Mouse (Mus musculus): ENCODE measurements around the gene Ankrd34c.

The Ankrd34c gene

DNA sequence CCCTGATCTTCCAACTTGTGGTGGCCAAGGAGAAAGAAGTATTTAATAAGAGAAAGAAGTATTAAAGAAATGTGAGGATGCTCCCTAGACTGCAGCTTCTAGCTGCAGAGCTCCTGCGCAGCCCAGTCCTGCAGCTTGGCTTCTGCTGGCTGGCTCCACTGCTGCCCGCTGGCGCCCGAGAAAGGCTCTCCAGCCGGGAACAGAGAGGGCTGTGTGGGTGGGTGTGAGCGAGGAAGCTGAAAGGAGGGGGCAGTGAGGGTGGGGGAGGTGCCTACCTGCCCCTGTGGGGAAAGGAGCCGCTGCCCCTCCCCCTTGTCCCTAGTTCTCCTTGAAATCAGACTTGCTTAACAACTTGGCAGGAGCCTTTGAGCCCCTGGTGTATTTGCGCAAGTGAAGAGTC lies at the start of gene Ankrd34c:
TSS of gene Ankrd34c (minus strand) at position 181 of the 400 bp plus-strand sequence.
- no peak for DNase-seq

DNA sequence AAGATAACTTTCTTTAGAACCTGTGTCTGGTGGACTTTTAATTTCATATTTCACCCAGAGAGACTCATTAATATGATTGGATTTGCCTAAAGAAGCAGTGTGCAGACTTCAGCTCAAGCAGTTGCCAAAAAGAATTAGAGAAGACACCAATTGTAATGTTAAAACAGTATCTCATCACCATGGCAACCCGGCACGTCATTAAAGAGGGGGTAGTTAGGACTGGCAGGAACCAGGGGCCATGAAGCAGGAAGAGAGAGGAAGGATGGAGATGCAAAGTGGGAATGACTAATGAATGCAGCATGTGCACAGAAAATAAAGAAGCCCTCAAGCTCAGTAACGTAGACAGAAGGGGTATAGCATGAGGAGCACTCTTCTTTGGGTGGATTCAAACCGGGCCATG lies 49.3 kb upstream of the Ankrd34c start:
- no peak for DNase-seq

DNA sequence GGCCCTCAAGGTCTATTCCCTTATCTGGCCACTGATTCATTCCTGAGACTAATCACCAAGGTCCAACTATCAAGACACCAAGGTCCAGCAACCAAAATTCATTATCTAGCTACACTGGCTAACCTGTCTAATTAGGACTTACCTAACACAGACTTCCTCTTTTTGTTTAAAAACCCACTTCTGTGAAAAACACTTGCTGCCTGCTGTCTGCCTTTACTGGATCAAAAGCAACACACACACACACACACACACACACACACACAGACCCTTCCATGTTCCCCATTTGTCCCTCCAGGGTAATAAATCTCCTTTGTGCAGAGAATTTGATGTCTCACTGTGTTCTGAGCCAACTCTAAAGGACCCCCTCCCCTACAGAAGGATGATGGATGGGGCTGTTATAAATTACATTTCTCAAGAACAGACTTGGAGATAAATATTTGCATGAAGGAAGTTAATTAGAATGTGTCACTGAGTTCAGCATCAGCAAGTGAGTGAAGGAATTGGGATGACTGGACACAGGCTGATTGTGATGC lies 43.2 kb upstream of the Ankrd34c start:
- no peak for DNase-seq

DNA sequence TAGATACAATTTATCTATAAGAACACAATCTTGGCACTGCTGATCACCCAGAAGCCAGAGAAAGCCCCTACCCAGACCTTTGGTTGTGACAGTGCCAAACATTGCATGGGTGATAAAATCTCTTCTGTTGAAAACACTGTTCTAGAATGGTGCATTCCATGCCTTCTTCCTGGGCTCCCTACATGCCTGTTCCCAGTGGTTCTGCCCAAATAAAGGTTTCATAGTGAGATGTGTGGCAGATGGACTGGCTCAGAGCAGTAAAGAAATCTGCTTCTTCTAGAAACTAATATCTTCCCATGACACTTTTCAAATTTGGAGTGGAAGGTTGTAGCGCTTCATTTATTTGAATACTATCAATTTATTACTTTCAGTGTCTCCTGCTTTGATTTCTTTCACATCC lies 41.0 kb upstream of the Ankrd34c start:
- no peak for DNase-seq

DNA sequence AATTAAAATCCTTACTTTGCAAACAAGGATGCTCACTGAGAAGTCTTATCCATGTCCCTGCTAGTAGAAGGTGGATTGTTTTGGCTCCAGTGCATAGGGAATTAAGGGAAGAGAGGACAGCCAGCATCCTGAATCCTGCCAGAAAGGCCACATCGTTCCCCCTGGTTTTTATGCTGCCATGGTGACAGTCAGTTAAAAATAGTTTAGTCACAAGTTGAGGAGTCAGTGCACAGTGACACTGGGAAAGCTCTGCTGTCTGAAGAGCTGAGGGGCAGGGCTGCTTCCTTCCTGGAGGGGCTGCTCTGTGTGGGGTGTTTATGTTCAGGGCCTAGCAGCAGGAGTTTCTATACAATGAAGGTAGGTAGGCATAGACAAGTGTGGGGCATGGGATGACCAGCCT lies 32.9 kb upstream of the Ankrd34c start:
- DNase-seq = no peak

DNA sequence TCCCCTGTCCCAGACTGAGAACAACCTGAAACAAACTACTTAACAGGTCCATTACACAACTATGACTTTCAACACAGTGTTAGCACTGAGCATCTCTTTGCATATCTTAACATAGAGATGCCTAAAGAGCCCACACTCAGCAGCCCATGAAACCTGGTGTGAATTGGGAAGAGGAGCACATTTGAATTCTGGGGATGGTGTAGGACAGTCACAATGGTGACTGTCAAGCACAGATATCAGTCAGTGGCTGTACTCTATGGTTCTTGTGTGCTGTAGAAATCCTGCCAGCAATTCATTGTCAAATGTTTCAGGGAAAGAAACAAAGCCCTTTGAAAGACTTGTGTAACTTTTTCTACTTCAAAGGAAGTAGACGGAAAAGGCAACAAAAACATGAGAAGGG lies 23.7 kb upstream of the Ankrd34c start:
- DNase-seq = no peak

DNA sequence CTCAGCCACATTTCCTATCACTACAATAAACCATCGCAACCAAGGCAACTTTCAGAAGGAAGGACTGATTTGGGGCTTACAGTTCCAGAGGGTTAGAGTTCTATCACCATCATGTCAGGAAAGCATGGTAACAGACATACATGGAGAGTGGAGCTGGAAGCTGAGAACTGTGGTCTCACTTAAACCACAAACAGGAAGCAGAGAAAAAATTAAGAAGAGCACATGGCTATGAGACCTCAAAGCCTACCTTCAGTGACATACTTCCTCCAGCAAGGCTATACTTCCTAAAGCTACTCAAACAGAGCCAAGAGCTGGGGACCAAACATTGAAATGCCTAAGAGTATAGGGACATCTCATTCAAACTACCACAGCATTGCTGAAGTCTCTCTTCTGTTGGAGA lies 20.3 kb upstream of the Ankrd34c start:
- no peak for DNase-seq

DNA sequence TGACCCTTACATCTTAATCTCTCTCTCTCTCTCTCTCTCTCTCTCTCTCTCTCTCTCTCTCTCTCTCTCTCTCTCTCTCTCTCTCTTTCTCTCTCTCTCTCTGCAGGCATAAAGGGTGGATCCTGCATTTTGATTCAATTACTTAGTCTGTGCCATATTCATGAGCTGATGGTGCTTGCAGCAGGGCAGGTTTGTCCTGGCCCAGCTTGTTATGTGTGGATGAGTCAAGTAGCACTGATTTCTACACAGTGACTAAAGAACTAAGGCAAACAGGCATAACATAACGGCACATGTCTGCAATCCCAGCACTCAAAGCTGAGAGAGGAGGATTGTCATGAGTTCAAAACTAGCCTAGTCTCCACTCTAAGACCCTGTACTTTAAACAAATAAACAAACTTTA lies 19.9 kb upstream of the Ankrd34c start:
- no peak for DNase-seq

DNA sequence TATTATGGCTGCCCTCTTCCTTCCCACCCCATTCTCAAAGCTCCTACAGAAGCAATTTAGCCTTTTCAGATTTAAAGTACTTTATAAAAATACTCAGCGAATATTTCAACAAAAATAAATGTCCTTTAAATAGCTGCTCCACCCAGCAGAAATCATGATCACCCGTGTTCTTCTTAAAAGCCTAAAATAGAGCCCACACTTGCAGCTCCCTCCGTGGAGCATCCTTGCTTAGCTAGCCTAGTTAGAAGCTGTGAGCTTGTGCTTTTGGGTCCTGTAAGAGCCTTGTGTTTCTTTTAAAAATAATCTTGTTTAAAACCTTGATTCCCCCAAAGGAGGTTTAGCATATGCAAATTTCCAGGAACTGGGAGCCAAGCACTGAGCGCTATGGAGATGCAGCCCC lies 19.3 kb upstream of the Ankrd34c start:
- no peak for DNase-seq

DNA sequence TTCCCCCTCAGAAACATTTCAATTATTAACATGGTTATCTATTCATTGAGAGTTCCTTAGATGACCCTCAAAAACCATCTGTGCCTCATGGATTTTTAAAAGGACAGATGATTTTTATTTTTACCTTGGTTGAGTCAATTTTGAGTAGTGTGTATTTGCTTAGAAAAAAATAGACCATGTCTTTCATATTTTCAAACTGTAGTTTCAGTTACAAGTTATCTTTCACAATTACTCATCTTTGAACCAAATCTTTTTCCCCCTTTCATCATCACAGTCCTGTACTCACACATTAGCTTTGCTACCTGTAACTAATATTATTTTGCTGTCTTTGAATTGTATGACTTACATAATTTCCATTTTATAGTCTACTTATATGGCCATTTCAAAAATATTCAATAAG lies 1.8 kb upstream of the Ankrd34c start:
- DNase-seq = no peak

DNA sequence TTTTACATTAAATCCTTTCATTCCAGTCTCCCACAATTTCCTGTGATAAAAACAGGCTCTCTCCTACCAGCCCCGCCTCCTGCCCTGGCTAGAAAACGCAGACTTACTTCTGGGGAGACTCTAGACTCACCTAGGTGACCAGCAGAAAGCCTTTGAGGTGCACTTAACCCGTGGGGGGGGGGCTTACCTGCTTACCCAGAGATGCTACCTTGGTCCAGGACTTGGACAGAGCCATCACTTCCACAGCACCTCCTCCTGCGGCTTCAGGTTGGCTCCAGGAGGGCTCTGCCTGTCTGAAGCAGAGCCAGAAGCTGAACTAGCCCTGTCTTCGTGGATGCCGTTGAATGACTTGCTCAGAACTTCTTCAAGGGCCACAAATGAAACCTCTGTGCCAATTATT lies 387 bp downstream of the Ankrd34c start:
- DNase-seq = no peak

DNA sequence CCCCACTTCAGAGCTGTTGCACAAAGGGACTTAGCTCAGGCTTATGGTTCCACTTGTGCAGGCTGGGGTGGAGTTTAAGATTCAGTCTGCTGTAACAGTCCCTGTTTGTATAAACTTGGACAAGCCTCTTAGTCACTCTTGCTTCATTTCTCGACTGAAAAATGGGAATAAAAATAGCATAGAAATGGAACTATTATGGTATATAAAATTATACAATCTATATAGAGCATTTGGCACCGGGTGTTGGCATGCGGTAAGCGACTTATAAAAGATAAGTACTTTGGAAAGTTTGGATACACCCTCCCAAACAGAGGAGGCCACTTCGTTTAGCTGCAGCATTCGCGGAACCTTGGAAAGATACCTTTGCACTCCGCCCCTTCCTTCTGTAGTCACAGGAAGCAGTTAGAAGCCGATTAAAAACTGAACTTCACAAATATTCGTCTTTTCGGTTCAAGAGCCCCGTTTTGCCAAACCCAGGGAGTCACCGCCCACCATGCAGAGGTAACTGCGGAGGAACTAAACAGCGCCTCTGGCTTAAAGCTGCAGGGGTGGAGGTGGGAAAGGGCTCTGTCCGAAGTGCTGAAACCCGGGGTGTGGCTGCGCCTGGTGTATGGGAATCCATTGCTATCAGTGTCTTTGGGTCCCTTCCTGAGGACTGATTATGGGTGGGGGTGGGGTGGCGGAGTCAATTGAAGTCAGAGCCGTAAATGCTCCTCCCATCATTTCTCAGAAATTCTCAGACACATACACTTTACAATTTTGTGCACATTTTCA lies 1.2 kb downstream of the Ankrd34c start:
- peak; percentile 21 for DNase-seq

DNA sequence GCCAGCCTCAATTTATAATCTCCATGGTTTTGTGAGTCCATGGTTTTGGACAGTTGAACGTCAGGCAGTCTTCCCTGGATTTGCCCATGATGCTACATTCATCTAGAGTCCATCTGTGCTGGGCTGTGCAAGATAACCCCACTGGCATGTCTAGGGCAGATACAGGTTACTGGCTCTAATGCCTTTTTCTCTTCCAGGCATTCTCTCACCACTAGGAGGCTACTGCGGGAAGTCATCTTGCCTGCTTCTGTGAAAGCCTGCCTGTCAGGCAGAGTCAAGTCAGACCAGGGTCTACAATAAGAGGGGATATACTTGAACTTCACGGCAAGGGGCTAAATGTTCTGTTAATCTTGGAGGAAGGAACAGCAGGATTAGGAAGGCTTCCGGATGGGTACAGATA lies 31.4 kb downstream of the Ankrd34c start:
- DNase-seq = peak; percentile 29

DNA sequence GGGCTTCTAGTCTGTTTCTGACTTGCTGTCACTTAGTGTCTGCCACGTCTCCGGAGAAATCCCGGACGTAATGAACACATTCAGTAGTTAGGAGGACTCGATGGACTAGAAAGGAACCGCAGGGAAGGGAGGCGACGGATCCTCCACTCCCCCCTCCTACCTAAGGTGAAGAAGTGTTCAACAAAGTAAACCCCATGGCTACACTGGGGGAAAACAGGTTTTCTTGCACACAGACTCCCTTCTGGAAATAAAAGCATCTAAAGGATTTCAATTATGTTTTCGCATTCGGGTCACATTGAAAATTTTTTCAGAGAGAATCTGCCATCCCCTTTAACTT lies 33.1 kb downstream of the Ankrd34c start:
- DNase-seq = no peak

DNA sequence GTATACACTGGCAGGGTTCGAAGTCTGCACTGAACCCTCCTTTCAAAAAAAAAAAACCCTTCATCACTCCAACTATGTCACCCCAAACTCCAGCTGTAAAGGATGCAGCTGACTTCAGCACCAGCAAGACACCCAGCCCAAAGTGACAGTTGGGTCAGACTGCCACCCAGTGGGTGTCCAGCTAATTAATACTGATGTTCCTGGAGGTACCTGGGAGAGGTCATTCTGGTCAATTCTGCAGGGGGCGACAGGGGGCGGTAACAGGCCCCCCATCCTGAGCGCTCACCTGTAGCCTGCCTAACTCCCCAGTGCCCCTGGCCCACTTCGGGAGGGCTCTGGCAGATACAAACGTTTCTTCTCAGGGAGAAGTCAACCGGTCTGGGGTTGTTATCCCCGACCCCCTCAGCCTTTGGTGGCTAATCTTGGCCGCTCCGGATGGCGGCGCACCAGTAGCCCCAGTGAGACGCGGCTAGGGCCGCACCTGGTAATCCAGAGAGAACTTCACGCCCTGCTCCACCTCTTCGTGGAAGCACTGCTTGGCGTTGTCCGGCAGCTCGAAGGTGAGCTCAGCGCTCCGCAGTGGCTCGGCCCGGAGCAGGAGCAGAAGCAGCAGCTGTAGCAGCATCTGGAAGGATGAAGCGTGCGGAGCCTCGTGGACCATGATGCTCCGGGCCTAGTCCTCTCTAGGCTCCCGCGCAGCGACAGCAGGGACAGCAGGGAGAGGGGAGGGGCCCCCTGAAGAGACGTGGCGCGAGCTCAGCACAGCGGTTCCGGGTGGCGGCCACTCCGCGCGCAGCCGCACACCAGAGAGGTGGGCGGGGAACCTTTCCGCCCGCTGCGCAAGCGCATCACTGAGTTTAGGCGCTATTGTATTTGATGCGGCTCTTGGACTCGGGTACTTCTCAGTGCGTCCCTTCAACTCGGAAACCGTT lies 33.7 kb downstream of the Ankrd34c start, which contains the start of gene Tmed3:
TSS of gene Tmed3 (minus strand) at position 804 of the 932 bp plus-strand sequence.
- peak; percentile 95 for DNase-seq

DNA sequence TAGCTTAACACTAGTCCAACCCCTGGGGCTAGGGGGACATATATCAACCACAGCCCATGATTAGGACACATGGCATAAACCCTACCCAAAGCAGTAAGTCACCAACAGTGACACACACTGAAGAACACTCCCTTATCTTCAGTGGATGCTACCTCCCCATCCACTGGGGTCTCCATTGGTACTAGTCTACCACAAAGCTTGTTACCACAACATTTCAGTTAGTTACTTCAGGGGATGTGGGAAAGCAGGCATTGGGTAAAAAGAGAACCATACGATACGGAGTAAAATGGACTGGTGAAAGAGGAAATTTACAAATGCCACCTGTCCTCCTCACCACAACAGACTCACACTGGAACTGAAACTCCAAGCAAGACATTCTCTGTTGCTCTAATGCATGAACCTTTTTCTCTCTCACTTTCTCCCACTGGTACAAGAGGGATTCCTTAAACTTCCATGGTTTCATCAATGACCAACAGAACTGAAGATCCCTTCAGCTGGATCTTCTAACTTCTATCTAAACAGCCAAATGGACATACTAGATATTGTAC lies 37.3 kb downstream of the Ankrd34c start:
- no peak for DNase-seq

DNA sequence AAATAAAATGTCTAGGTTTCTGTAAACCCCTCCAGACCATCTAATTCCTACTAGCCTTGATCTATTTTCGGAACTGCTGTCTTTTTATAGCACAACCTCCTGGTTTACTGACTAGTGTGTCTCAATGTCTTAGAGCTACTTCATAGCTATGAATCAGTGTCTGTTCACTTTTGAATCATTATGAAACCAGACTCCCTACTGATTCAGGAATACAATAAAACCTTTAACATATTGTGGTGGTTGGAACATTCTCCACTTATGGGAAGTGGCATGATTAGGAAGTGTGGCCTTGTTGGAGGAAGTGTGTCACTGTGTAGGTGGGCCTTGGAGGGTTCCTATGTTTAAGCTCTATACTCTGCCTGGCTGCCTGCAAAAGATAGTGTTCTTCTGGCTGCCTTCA lies 43.1 kb downstream of the Ankrd34c start:
- DNase-seq = no peak

DNA sequence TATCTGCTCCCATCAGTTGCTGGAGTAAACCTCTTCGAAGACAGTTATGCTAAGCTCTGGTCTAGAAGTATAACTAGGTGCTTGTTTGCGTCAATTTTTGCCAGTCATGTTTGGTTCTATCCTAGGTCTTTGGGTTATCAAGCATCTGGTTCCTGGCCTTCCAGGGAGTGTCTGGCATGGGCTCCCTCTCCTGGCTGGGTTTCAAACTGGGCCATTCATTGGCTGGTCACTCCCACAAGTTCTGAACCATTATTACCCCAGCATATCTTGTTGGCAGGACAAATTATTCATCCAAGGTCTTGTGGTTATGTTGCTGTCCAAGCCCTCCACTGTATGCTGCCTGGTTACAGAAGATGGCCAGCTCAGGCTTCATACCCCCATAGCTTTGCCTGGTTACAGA lies 44.6 kb downstream of the Ankrd34c start:
- DNase-seq = no peak

DNA sequence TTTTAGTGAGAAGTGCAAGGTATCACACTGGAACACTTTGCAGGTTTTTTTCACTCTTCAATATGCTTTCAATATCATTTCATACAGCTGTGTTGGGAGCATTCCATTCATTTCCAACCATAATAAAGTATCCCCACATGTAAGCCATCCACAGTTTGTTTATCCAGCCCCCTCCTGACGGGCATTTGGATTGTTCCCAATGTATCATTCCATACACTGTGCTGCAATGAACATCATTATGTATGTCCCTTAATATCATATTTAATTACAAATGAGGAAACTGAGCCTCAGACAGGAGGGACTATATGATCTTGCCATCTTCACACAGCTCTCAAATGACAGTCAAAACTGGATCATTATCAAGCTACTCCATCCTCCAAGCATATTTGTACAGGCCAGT lies 49.1 kb downstream of the Ankrd34c start:
- DNase-seq = no peak

DNA sequence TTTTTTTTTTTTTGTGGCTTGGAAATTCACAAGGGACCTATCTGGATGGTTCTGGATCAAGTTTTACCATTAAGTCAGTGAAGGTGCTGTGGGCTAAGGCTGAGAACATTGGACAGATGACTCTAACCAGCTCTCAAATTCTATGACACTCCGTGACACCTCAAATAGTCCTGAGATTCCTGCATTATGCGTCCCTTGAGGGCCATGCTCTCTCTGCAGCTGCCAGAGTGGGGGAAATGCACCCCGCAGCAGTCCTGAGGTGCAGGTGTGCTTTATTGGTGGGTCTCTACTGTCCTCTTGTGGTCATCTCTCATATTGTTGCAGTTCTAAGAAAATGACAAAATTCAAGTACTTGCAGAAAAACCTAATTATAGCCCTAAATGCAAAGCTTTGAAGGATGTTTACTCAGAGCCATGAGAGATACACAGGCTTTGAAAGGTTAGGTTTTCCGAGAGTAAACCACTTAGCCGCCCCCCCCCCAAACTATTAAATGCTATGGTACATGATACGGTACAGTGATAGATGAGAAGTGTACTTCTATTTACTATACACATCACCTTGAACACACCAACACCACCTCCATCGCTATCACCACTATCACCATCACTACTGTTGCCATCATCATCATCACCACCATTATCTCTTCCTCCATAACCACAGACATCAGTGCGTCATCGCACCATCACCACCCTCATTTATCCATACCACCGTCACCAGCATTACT lies 50.6 kb downstream of the Ankrd34c start:
- no peak for DNase-seq

DNA sequence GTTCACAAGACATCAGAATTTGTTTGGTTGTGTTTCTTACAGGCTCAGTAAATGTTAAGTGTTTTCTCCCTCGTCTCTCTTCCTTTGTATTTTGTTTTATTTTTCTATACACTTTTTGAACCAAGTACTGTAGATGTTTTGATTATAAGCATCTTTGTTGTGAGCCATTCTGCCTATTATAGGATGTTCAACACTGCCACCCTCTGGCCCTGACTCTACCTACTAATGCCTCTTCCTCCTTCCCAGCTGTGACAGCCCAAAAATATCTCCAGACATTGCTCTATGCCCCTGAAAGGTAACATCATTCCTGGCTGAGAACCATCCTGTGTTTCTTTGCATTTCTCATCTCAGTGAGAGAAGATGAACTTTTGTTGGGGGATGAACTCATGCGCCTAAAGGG lies 52.0 kb downstream of the Ankrd34c start:
- DNase-seq = no peak

DNA sequence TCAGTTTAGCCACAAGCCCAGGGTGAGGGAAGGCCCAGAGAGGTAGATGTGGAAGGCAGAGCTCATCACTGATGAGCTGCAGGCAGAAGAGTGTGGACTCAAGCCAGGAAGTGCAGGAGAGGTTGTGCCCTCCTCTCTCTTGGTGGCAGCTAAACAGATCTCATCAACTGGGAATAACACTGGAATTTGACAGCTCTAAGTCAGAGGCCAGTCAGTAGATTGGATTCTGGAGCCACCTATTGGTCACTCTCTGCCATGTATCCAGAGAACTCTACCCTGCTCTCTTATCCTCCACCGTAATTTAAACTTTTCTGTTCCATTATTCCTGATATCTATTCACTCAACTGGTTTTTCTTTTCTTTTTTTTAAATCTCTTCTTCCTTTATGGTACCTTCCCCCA lies 59.3 kb downstream of the Ankrd34c start:
- DNase-seq = peak; percentile 64
